15 mouse cellular contexts compared by ENCODE assay signal in genomic region chr5:4737013-4737412, GRCm38 (mm10). TPM values are rescaled to one million over a fixed set of nuclear protein-coding genes. Genes with fewer than 3 reads are reported as not detected.
A peak's percentile ranks its signal among the peaks of the same experiment; 100 is the strongest.
DNase-seq lines count a peak whose midpoint lies in the region; ATAC-seq and TF ChIP-seq lines count a peak whose summit lies in the region.
"Had no signal": no experiment of that assay in that cellular context is flagged by ENCODE, and none has a peak within 500 bp of the region (broad histone marks: within the 10 kb centered on the region; RNA-seq: fewer than 3 reads in every experiment).

No protein-coding gene starts in this region.

- WGBS in intestine, embryonic 16.5 days: 25% methylated on average over 6 of the region's 6 CpGs
- 27% methylated on average over 6 of the region's 6 CpGs for WGBS in kidney, adult 2 months
- 32% methylated on average over 6 of the region's 6 CpGs for WGBS in liver, embryonic 16.5 days (ENCODE audit: insufficient replicate concordance)
- WGBS in hindbrain, embryonic 13.5 days: 43% methylated on average over 6 of the region's 6 CpGs

- H3K9ac ChIP-seq in intestine, embryonic 16.5 days (ENCODE audit: low read depth, low read length): no peak overlapping the region
- no peak overlapping the region for H3K9ac ChIP-seq in liver, embryonic 16.5 days (ENCODE audit: low read depth, low read length)
- no peak overlapping the region for H3K9ac ChIP-seq in hindbrain, embryonic 13.5 days
- H3K9ac ChIP-seq: heart, embryonic 12.5 days; lung, embryonic 15.5 days; neural tube, embryonic 12.5 days had no signal

- H3K36me3 ChIP-seq in intestine, embryonic 16.5 days (ENCODE audit: control insufficient read depth, insufficient read depth, low read length): no peaks in the 10 kb centered on the region
- H3K36me3 ChIP-seq in kidney, adult 2 months (ENCODE audit: control insufficient read depth, insufficient read depth, low read length): no peaks in the 10 kb centered on the region
- H3K36me3 ChIP-seq in liver, embryonic 16.5 days (ENCODE audit: control insufficient read depth, insufficient read depth): no peaks in the 10 kb centered on the region
- no peaks in the 10 kb centered on the region for H3K36me3 ChIP-seq in hindbrain, embryonic 13.5 days
- H3K36me3 ChIP-seq: heart, embryonic 12.5 days; limb, embryonic 10.5 days; lung, embryonic 15.5 days; neural tube, embryonic 12.5 days had no signal

- no peak for TF ChIP-seq POLR2A in kidney, adult 2 months (IDR thresholded peaks at IDR 0.05; ENCODE audit: low read depth, low read length)

- H3K4me3 ChIP-seq in intestine, embryonic 16.5 days (ENCODE audit: low read length): no peak overlapping the region
- H3K4me3 ChIP-seq in kidney, adult 2 months (ENCODE audit: insufficient read depth, low read depth, low read length): no peak overlapping the region
- no peak overlapping the region for H3K4me3 ChIP-seq in liver, embryonic 16.5 days (ENCODE audit: low read depth, low read length)
- H3K4me3 ChIP-seq in hindbrain, embryonic 13.5 days: no peak overlapping the region
- H3K4me3 ChIP-seq: heart, embryonic 12.5 days; limb, embryonic 10.5 days; lung, embryonic 15.5 days; neural tube, embryonic 12.5 days had no signal

- TF ChIP-seq CTCF in kidney, adult 2 months (conservative IDR thresholded peaks at IDR 0.05; ENCODE audit: insufficient read depth, insufficient read length, low read depth, low read length): no peak

- H3K27ac ChIP-seq in intestine, embryonic 16.5 days (ENCODE audit: low read length): no peak overlapping the region
- H3K27ac ChIP-seq in kidney, adult 2 months (ENCODE audit: insufficient read depth, low read depth, low read length): no peak overlapping the region
- H3K27ac ChIP-seq in liver, embryonic 16.5 days (ENCODE audit: low read length): no peak overlapping the region
- no peak overlapping the region for H3K27ac ChIP-seq in hindbrain, embryonic 13.5 days
- H3K27ac ChIP-seq: limb, embryonic 10.5 days; lung, embryonic 15.5 days; neural tube, embryonic 12.5 days had no signal

- H3K27me3 ChIP-seq in intestine, embryonic 16.5 days (replicated peaks; ENCODE audit: control insufficient read depth, insufficient read depth, low read length): no peaks in the 10 kb centered on the region
- no peaks in the 10 kb centered on the region for H3K27me3 ChIP-seq in kidney, adult 2 months (replicated peaks; ENCODE audit: control insufficient read depth, insufficient read depth, low read length)
- H3K27me3 ChIP-seq in liver, embryonic 16.5 days (ENCODE audit: control insufficient read depth, insufficient read depth, low read depth, low read length): no peaks in the 10 kb centered on the region
- H3K27me3 ChIP-seq in hindbrain, embryonic 13.5 days: peaks cover 17% of the 10 kb centered on the region
- H3K27me3 ChIP-seq: heart, embryonic 12.5 days; lung, embryonic 15.5 days had no signal

- H3K4me1 ChIP-seq in intestine, embryonic 16.5 days (ENCODE audit: control insufficient read depth, insufficient read depth, low read length): 0 out of 2 replicates have a peak, but pooled peaks cover 3% of the 10 kb centered on the region
- H3K4me1 ChIP-seq in kidney, adult 2 months (ENCODE audit: control insufficient read depth, insufficient read depth, low read length): peaks cover 17% of the 10 kb centered on the region
- H3K4me1 ChIP-seq in liver, embryonic 16.5 days (ENCODE audit: control insufficient read depth, low read depth, low read length): no peaks in the 10 kb centered on the region
- H3K4me1 ChIP-seq in hindbrain, embryonic 13.5 days (replicated peaks): peaks cover 23% of the 10 kb centered on the region

- ATAC-seq in intestine, embryonic 16.5 days: peak; percentile 66
- peak; percentile 71 for ATAC-seq in liver, embryonic 16.5 days (ENCODE audit: low read depth)
- ATAC-seq in hindbrain, embryonic 13.5 days (ENCODE audit: low FRiP score): no peak

- H3K9me3 ChIP-seq in intestine, embryonic 16.5 days (ENCODE audit: control insufficient read depth, low read length): no peaks in the 10 kb centered on the region
- H3K9me3 ChIP-seq in liver, embryonic 16.5 days (replicated peaks; ENCODE audit: control insufficient read depth, low read length): no peaks in the 10 kb centered on the region
- no peaks in the 10 kb centered on the region for H3K9me3 ChIP-seq in hindbrain, embryonic 13.5 days
- H3K9me3 ChIP-seq: heart, embryonic 12.5 days; limb, embryonic 10.5 days; lung, embryonic 15.5 days; neural tube, embryonic 12.5 days had no signal

- no peak overlapping the region for H3K4me2 ChIP-seq in intestine, embryonic 16.5 days (ENCODE audit: low read depth, low read length)
- H3K4me2 ChIP-seq in liver, embryonic 16.5 days (ENCODE audit: low read depth, low read length): no peak overlapping the region
- H3K4me2 ChIP-seq in hindbrain, embryonic 13.5 days: no peak overlapping the region
- H3K4me2 ChIP-seq: heart, embryonic 12.5 days; lung, embryonic 15.5 days; neural tube, embryonic 12.5 days had no signal

- peak; percentile 95 for DNase-seq in kidney, adult 2 months
- peak; percentile 80 to 93 for DNase-seq in kidney, postnatal 25 days
- no peak for DNase-seq in heart, postnatal 36 days
- DNase-seq in testis, postnatal 14 days (ENCODE audit: low spot score): no peak
- DNase-seq in right cerebral cortex, postnatal 4 days: no peak
- DNase-seq: cerebellum, adult 9-11 months; gastrocnemius, postnatal 25 days; right cerebral cortex, postnatal 25 days had no signal

- intact Hi-C loops in heart, postnatal 36 days (cut with DNase I): no loop called here

RNA-seq across cellular contexts. Expression of gene Fzd1, which starts 20.8 kb away (rescaled TPM):
- 10.1 and 10.6 TPM in 2 replicates for polyA plus RNA-seq in intestine, embryonic 16.5 days (2015; fragmentation: Nextera tagmentation; extraction: Ambion mirVana)
- polyA plus RNA-seq in kidney, adult 2 months (2012; rRNA removed): 49.4 and 58.6 TPM in 2 replicates
- 2.3 and 3.0 TPM in 2 replicates for polyA plus RNA-seq in liver, embryonic 16.5 days (2015; fragmentation: Nextera tagmentation; extraction: Ambion mirVana)
- total RNA-seq in heart, postnatal 36 days (2021): 10 to 100 TPM in 1 of 2 experiments, 1 to 10 TPM in 1; 8.9 to 10.8 TPM
- polyA plus RNA-seq in hindbrain, embryonic 13.5 days (2015; fragmentation: Nextera tagmentation; extraction: Ambion mirVana): 10.0 and 10.3 TPM in 2 replicates

Comparison
In these comparisons a context has a peak if more than half of its experiments do, and no peak if none do; other contexts are left out.
1. DNase-seq: peak in kidney, adult 2 months (single experiment) and kidney, postnatal 25 days (2 of 2); none in heart, postnatal 36 days (0 of 2), testis, postnatal 14 days (single experiment) and right cerebral cortex, postnatal 4 days (single experiment).